Mouse (Mus musculus) MEL (cell line): ENCODE measurements around the gene Gk5.

Experiments used
- CTCF ChIP-seq, 3 experiments: IDR thresholded peaks in 2 of 3; conservative IDR thresholded peaks in 1 of 3; 2 replicates each; pipeline ENCODE4 v1.5.1; 2011 to 2012; ENCODE audit warnings: low read length in 3 of 3, low read depth in 2 of 3, mild to moderate bottlenecking in 2 of 3, improper control_type of control experiment in 1 of 3, inconsistent platforms in 1 of 3, mixed read lengths in 1 of 3, moderate library complexity in 1 of 3; ENCODE audit not compliant: control insufficient read depth in 1 of 3, insufficient read depth in 1 of 3, poor library complexity in 1 of 3, severe bottlenecking in 1 of 3
- EP300 ChIP-seq, 2 experiments: IDR thresholded peaks; 2 replicates each; pipeline ENCODE4 v1.6.1; 2011; ENCODE audit warnings: improper control_type of control experiment in 2 of 2, low read length in 2 of 2, low read depth in 1 of 2, mild to moderate bottlenecking in 1 of 2
- GABPA ChIP-seq: IDR thresholded peaks from 2 replicates; pipeline ENCODE4 v1.6.1; 2012; ENCODE audit warnings: low read depth, mild to moderate bottlenecking, inconsistent platforms, low read length, improper control_type of control experiment, moderate library complexity
- GATA1 ChIP-seq: IDR thresholded peaks from 2 replicates; pipeline ENCODE4 v1.6.1; 2011; ENCODE audit warnings: low read depth, low read length, improper control_type of control experiment
- MAFK ChIP-seq: IDR thresholded peaks from 2 replicates; pipeline ENCODE4 v1.6.1; 2011; ENCODE audit warnings: low read depth, mild to moderate bottlenecking, low read length, improper control_type of control experiment, borderline replicate concordance
- MAX ChIP-seq: IDR thresholded peaks from 2 replicates; pipeline ENCODE4 v1.6.1; 2011; ENCODE audit warnings: low read length, improper control_type of control experiment
- MEF2A ChIP-seq: IDR thresholded peaks from 2 replicates; pipeline ENCODE4 v1.6.1; 2014; ENCODE audit warnings: low read depth, mild to moderate bottlenecking, inconsistent platforms, low read length, improper control_type of control experiment; ENCODE audit not compliant: poor library complexity, insufficient replicate concordance, severe bottlenecking; ENCODE audit errors: extremely low read depth
- USF1 ChIP-seq: IDR thresholded peaks from 2 replicates; pipeline ENCODE4 v1.6.1; 2014; ENCODE audit warnings: low read depth, mild to moderate bottlenecking, inconsistent platforms, low read length, improper control_type of control experiment, moderate library complexity
- ZNF384 ChIP-seq: IDR thresholded peaks from 2 replicates; pipeline ENCODE4 v1.6.1; 2012; ENCODE audit warnings: low read depth, mild to moderate bottlenecking, inconsistent platforms, low read length, improper control_type of control experiment

GRCm38 (mm10) chr9:96214171-96214570 is 95.0 kb downstream of the Gk5 start:
- TF ChIP-seq USF1 (no peak), GATA1 (no peak), CTCF (IDR thresholded peaks at IDR 0.05 in 2 of 3, conservative IDR thresholded peaks at IDR 0.05 in 1 of 3; ENCODE audit: control insufficient read depth in 1 of 3, insufficient read depth in 1 of 3, low read depth in 2 of 3, low read length in 3 of 3, poor library complexity in 1 of 3, severe bottlenecking in 1 of 3) (no peak), EP300 (IDR thresholded peaks at IDR 0.05; ENCODE audit: low read depth in 1 of 2, low read length in 2 of 2) (no peak), MAX (no peak), ZNF384 (no peak), GABPA (no peak), MAFK (no peak), MEF2A (no peak)
